Mouse (Mus musculus) MEL (cell line): ENCODE data around the gene Sept9. TPM values are rescaled to one million over a fixed set of nuclear protein-coding genes. Genes with fewer than 3 reads are reported as not detected.

Experiments
- DNase-seq: peaks from one replicate; pipeline ENCODE4 v3.0.0; 2011; ENCODE audit warnings: low read depth, low spot score
- H3K27ac ChIP-seq: 2 replicates; pipeline ENCODE4 v1.5.1; 2012; ENCODE audit warnings: low read depth, mild to moderate bottlenecking, control low read depth, low read length, moderate library complexity; ENCODE audit not compliant: control insufficient read depth
- H3K27me3 ChIP-seq, 2 experiments: fragments of 150-350 bp in 1 of 2; sonication (generic) in 1 of 2; 2 replicates each; pipeline ENCODE4 v1.6.1; 2012; ENCODE audit warnings: low read length in 2 of 2, mild to moderate bottlenecking in 2 of 2, improper control_type of control experiment in 1 of 2, moderate library complexity in 1 of 2; ENCODE audit not compliant: insufficient read depth in 2 of 2, control insufficient read depth in 1 of 2
- H3K36me3 ChIP-seq, 2 experiments: 2 replicates each; pipeline ENCODE4 v1.6.1; 2012 to 2014; ENCODE audit warnings: low read length in 2 of 2, improper control_type of control experiment in 1 of 2, inconsistent platforms in 1 of 2, mild to moderate bottlenecking in 1 of 2; ENCODE audit not compliant: insufficient read depth in 2 of 2, control insufficient read depth in 1 of 2
- H3K4me1 ChIP-seq, 2 experiments: fragments of 150-350 bp in 1 of 2; sonication (generic) in 1 of 2; 2 replicates each; pipeline ENCODE4 v1.6.1; 2012; ENCODE audit warnings: low read length in 2 of 2, improper control_type of control experiment in 1 of 2, mild to moderate bottlenecking in 1 of 2; ENCODE audit not compliant: insufficient read depth in 2 of 2, control insufficient read depth in 1 of 2
- H3K4me3 ChIP-seq, 2 experiments: fragments of 150-350 bp in 1 of 2; sonication (generic) in 1 of 2; 2 replicates each; pipeline ENCODE4 v1.5.1; 2012; ENCODE audit warnings: low read depth in 2 of 2, low read length in 2 of 2, mild to moderate bottlenecking in 2 of 2, moderate library complexity in 2 of 2, control low read depth in 1 of 2, improper control_type of control experiment in 1 of 2; ENCODE audit not compliant: control insufficient read depth in 1 of 2, insufficient read depth in 1 of 2
- H3K79me2 ChIP-seq: 2 replicates; pipeline ENCODE4 v1.6.1; 2012; ENCODE audit warnings: mild to moderate bottlenecking, low read length, moderate library complexity; ENCODE audit not compliant: control insufficient read depth, poor library complexity, insufficient read depth
- H3K9ac ChIP-seq: 2 replicates; pipeline ENCODE4 v1.6.1; 2012; ENCODE audit warnings: low read depth, mild to moderate bottlenecking, control low read depth, low read length, moderate library complexity; ENCODE audit not compliant: control insufficient read depth, poor library complexity, severe bottlenecking
- H3K9me3 ChIP-seq: fragments of 150-350 bp; sonication (generic); replicated peaks from 2 replicates; pipeline ENCODE4 v1.6.1; 2012; ENCODE audit warnings: mild to moderate bottlenecking, low read length, improper control_type of control experiment, moderate library complexity; ENCODE audit not compliant: insufficient read depth
- BHLHE40 ChIP-seq: IDR thresholded peaks from 2 replicates; pipeline ENCODE4 v1.6.1; 2012; ENCODE audit warnings: low read depth, mild to moderate bottlenecking, inconsistent platforms, low read length, improper control_type of control experiment, borderline replicate concordance
- CHD1 ChIP-seq: IDR thresholded peaks from 2 replicates; pipeline ENCODE4 v1.6.1; 2012; ENCODE audit warnings: low read depth, mild to moderate bottlenecking, inconsistent platforms, low read length, improper control_type of control experiment
- E2F4 ChIP-seq: IDR thresholded peaks from 2 replicates; pipeline ENCODE4 v1.6.1; 2011; ENCODE audit warnings: low read depth, low read length, improper control_type of control experiment, borderline replicate concordance
- GABPA ChIP-seq: IDR thresholded peaks from 2 replicates; pipeline ENCODE4 v1.6.1; 2012; ENCODE audit warnings: low read depth, mild to moderate bottlenecking, inconsistent platforms, low read length, improper control_type of control experiment, moderate library complexity
- GATA1 ChIP-seq: IDR thresholded peaks from 2 replicates; pipeline ENCODE4 v1.6.1; 2011; ENCODE audit warnings: low read depth, low read length, improper control_type of control experiment
- HCFC1 ChIP-seq: IDR thresholded peaks from 2 replicates; pipeline ENCODE4 v1.6.1; 2012; ENCODE audit warnings: low read depth, mild to moderate bottlenecking, inconsistent platforms, low read length, improper control_type of control experiment, moderate library complexity
- JUND ChIP-seq: IDR thresholded peaks from 2 replicates; pipeline ENCODE4 v1.6.1; 2011; ENCODE audit warnings: low read depth, mild to moderate bottlenecking, improper control_type of control experiment, low read length
- MAX ChIP-seq: IDR thresholded peaks from 2 replicates; pipeline ENCODE4 v1.6.1; 2011; ENCODE audit warnings: low read length, improper control_type of control experiment
- MEF2A ChIP-seq: IDR thresholded peaks from 2 replicates; pipeline ENCODE4 v1.6.1; 2014; ENCODE audit warnings: low read depth, mild to moderate bottlenecking, inconsistent platforms, low read length, improper control_type of control experiment; ENCODE audit not compliant: poor library complexity, insufficient replicate concordance, severe bottlenecking; ENCODE audit errors: extremely low read depth
- POLR2AphosphoS2 ChIP-seq: IDR thresholded peaks from 2 replicates; pipeline ENCODE4 v1.6.1; 2011; ENCODE audit warnings: low read length, improper control_type of control experiment
- RAD21 ChIP-seq: IDR thresholded peaks from 2 replicates; pipeline ENCODE4 v1.6.1; 2011; ENCODE audit warnings: mild to moderate bottlenecking, low read depth, low read length, improper control_type of control experiment
- TBP ChIP-seq: IDR thresholded peaks from 2 replicates; pipeline ENCODE4 v1.8.0; 2011; ENCODE audit warnings: low read depth, low read length, improper control_type of control experiment
- UBTF ChIP-seq: IDR thresholded peaks from 2 replicates; pipeline ENCODE4 v1.6.1; 2012; ENCODE audit warnings: low read depth, mild to moderate bottlenecking, inconsistent platforms, low read length, improper control_type of control experiment, moderate library complexity, borderline replicate concordance; ENCODE audit not compliant: insufficient read depth
- USF1 ChIP-seq: IDR thresholded peaks from 2 replicates; pipeline ENCODE4 v1.6.1; 2014; ENCODE audit warnings: low read depth, mild to moderate bottlenecking, inconsistent platforms, low read length, improper control_type of control experiment, moderate library complexity
- ZC3H11A ChIP-seq: IDR thresholded peaks from 2 replicates; pipeline ENCODE4 v1.6.1; 2012; ENCODE audit warnings: low read depth, mild to moderate bottlenecking, inconsistent platforms, low read length, improper control_type of control experiment
- ZMIZ1 ChIP-seq: IDR thresholded peaks from 2 replicates; pipeline ENCODE4 v1.6.1; 2012; ENCODE audit warnings: low read depth, mild to moderate bottlenecking, inconsistent platforms, low read length, improper control_type of control experiment, moderate library complexity
- ZNF384 ChIP-seq: IDR thresholded peaks from 2 replicates; pipeline ENCODE4 v1.6.1; 2012; ENCODE audit warnings: low read depth, mild to moderate bottlenecking, inconsistent platforms, low read length, improper control_type of control experiment
- polyA plus RNA-seq, 2 experiments: library from polyadenylated mRNA; stranded (reverse) in 1 of 2; unstranded in 1 of 2; fragments of >175 nt in 1 of 2; fragments of >200 nt in 1 of 2; gene quantifications; 2 replicates each; pipeline versions ENCODE4 v1.2.1 to v1.2.4; 2012; ENCODE audit warnings: low replicate concordance in 2 of 2, low read depth in 1 of 2; ENCODE audit not compliant: insufficient read length in 2 of 2, insufficient read depth in 1 of 2, missing spikeins in 1 of 2
- total RNA-seq: library from RNA; depleted of rRNA; stranded (reverse); fragments of 300-350 nt; gene quantifications from 2 replicates; pipeline ENCODE4 v1.2.3, GENCODE M21; 2012

Gene Sept9
- total and polyA plus RNA-seq, 3 experiments, result 49.7 to 196 (median 163) TPM

DNA sequence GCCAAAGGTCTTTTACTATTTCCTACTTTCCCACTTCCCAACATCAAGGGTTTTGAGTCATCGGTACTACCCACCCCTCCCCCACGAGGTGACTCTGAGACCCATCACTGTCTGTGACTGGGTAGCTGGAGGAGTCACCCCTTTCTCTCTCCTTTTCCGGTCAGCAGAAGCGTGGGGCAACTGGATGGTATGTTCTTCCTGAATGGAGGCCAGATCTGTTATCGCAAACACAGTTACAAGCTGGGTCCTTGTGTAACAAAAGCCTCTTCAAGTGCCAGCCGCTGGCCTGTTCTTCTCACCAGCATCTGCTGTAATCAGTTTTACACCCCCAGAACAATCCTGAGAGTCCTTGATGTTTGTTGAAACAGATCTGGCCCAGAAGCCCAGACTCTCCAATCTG, 70.5 kb downstream of the Sept9 start:
- TF ChIP-seq GABPA, result no peak
- no peak for TF ChIP-seq JUND
- TF ChIP-seq POLR2AphosphoS2, result no peak
- no peak for TF ChIP-seq TBP
- Histone ChIP-seq H3K9ac (no peak overlapping the region), H3K4me1 (peaks cover 0 to 19% of the 10 kb centered on the region in 2 experiments; a peak in 2 of 4 replicates), H3K36me3 (no peaks in the 10 kb centered on the region), H3K9me3 (no peaks in the 10 kb centered on the region), H3K79me2 (peaks cover 4% of the 10 kb centered on the region; the same call in 1 of the 2 replicates), H3K27ac (no peak overlapping the region), H3K4me3 (no peak overlapping the region), H3K27me3 (no peaks in the 10 kb centered on the region; a peak in 1 of 4 replicates)
- DNase-seq, result no peak

DNA sequence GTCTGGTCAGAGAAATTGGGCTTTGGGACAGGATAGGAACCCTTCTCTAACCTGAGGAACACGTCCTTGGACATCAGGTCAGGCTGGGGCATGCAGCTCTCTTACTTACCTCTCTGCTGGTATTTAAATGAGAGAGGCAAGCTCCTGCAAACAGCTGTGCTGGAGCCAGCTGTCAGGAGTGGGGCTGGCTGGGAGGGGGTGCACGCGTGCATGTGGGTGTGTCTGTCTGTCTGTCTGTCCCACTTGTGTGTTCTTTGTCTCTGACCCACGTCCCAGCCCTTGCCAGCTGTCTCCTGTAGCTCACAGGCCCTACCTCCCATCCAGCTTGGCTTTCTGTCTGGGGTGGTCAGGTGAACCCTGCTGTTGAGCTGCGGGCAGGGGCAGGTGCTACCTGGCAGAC, 75.5 kb downstream of the Sept9 start:
- Histone ChIP-seq H3K27ac (no peak overlapping the region), H3K4me3 (no peak overlapping the region), H3K9me3 (no peaks in the 10 kb centered on the region), H3K27me3 (no peaks in the 10 kb centered on the region), H3K9ac (no peak overlapping the region), H3K36me3 (no peaks in the 10 kb centered on the region), H3K79me2 (no peaks in the 10 kb centered on the region), H3K4me1 (no peaks in the 10 kb centered on the region)
- no peak for DNase-seq
- TF ChIP-seq ZC3H11A, result no peak
- no peak for TF ChIP-seq RAD21
- TF ChIP-seq USF1, result no peak
- TF ChIP-seq JUND, result no peak
- TF ChIP-seq GATA1, result no peak
- no peak for TF ChIP-seq CHD1
- TF ChIP-seq BHLHE40, result no peak
- TF ChIP-seq ZMIZ1, result no peak
- no peak for TF ChIP-seq E2F4
- no peak for TF ChIP-seq ZNF384
- TF ChIP-seq HCFC1, result no peak
- no peak for TF ChIP-seq MEF2A
- no peak for TF ChIP-seq MAX
- no peak for TF ChIP-seq UBTF
